Mouse (Mus musculus) heart, postnatal 25 days (tissue): ENCODE results near the gene Tdrd1. TPM values are rescaled to one million over a fixed set of nuclear protein-coding genes. Genes with fewer than 3 reads are reported as not detected.
A peak's percentile ranks its signal among the peaks of the same experiment; 100 is the strongest.

Source experiments
- DNase-seq: peaks from one replicate; pipeline ENCODE4 v3.0.0; 2022; ENCODE audit warnings: low spot score
- intact Hi-C: fragments of 180-260 bp; cut with DNase I; formaldehyde crosslinking; loops from one replicate; pipeline ENCODE4 v1.15.1; 2025
- total RNA-seq, 2 experiments: library from RNA; stranded (reverse); gene quantifications; 2 replicates each; pipeline ENCODE4 v1.2.3; 2021

Gene Tdrd1
- total RNA-seq, 2 experiments from 2014 or later: 0.06 TPM; not detected in 1

GRCm38 (mm10) chr19:56821798-56822447, 4.1 kb upstream of the Tdrd1 start, which contains the start of gene Ccdc186:
Ccdc186 (minus strand) TSS chr19:56822190.
- DNase-seq: peak; percentile 91
- intact Hi-C loops: no loop called here

GRCm38 (mm10) chr19:56822448-56822836, 3.6 kb upstream of the Tdrd1 start:
- intact Hi-C loops: no loop called here
- DNase-seq: no peak

- intact Hi-C loops: no loop called here
- DNase-seq: no peak
These were observed 2.3 kb downstream of the Tdrd1 start for GRCm38 (mm10) chr19:56828305-56828704.

- no peak for DNase-seq
- intact Hi-C loops: no loop called here
These were observed 3.3 kb downstream of the Tdrd1 start for GRCm38 (mm10) chr19:56829267-56829666.

- no peak for DNase-seq
- intact Hi-C loops: no loop called here
These were observed 4.2 kb downstream of the Tdrd1 start for GRCm38 (mm10) chr19:56830163-56830562.

GRCm38 (mm10) chr19:56835340-56835739, 9.3 kb downstream of the Tdrd1 start:
- intact Hi-C loops: no loop called here

GRCm38 (mm10) chr19:56838942-56839706, 13.1 kb downstream of the Tdrd1 start:
- intact Hi-C loops: no loop called here
- DNase-seq: no peak

More at GRCm38 (mm10) chr19:56835340-56835739, 9.3 kb downstream of the Tdrd1 start:
- DNase-seq: no peak

GRCm38 (mm10) chr19:56842974-56843373, 17.0 kb downstream of the Tdrd1 start:
- no peak for DNase-seq
- intact Hi-C loops: no loop called here

GRCm38 (mm10) chr19:56852590-56852989, 26.6 kb downstream of the Tdrd1 start:
- DNase-seq: no peak
- intact Hi-C loops: no loop called here

- intact Hi-C loops: no loop called here
- DNase-seq: no peak
These were observed 30.4 kb downstream of the Tdrd1 start for GRCm38 (mm10) chr19:56856455-56856854.

- no peak for DNase-seq
- intact Hi-C loops: no loop called here
These were observed 41.7 kb downstream of the Tdrd1 start for GRCm38 (mm10) chr19:56867701-56868100.

- intact Hi-C loops: no loop called here
These were observed 48.0 kb downstream of the Tdrd1 start, which contains the start of gene Vwa2 for GRCm38 (mm10) chr19:56873816-56874600. Vwa2 (plus strand) TSS chr19:56874249.

GRCm38 (mm10) chr19:56874601-56875315, 48.7 kb downstream of the Tdrd1 start:
- intact Hi-C loops: no loop called here
- no peak for DNase-seq

More at GRCm38 (mm10) chr19:56873816-56874600, 48.0 kb downstream of the Tdrd1 start, which contains the start of gene Vwa2:
- no peak for DNase-seq

GRCm38 (mm10) chr19:56877364-56877763, 51.4 kb downstream of the Tdrd1 start:
- intact Hi-C loops: no loop called here
- DNase-seq: no peak

GRCm38 (mm10) chr19:56887879-56888278, 61.9 kb downstream of the Tdrd1 start:
- intact Hi-C loops: no loop called here

GRCm38 (mm10) chr19:56888654-56889053, 62.6 kb downstream of the Tdrd1 start:
- no peak for DNase-seq
- intact Hi-C loops: no loop called here

More at GRCm38 (mm10) chr19:56887879-56888278, 61.9 kb downstream of the Tdrd1 start:
- DNase-seq: no peak

GRCm38 (mm10) chr19:56891438-56891837, 65.4 kb downstream of the Tdrd1 start:
- intact Hi-C loops: no loop called here
- DNase-seq: no peak

GRCm38 (mm10) chr19:56892586-56892985, 66.6 kb downstream of the Tdrd1 start:
- intact Hi-C loops: no loop called here
- no peak for DNase-seq

- intact Hi-C loops: no loop called here
- DNase-seq: no peak
These were observed 67.3 kb downstream of the Tdrd1 start for GRCm38 (mm10) chr19:56893326-56893725.

- DNase-seq: no peak
- intact Hi-C loops: no loop called here
These were observed 71.6 kb downstream of the Tdrd1 start for GRCm38 (mm10) chr19:56897654-56898053.
